Mouse (Mus musculus) naive thymus-derived CD4-positive, alpha-beta T cell, adult 2 months (primary cell): ENCODE measurements around the gene Izumo4.

Experiments used
- DNase-seq: peaks from one replicate; pipeline ENCODE4 v3.0.0-alpha.2; 2011; ENCODE audit warnings: low read depth

Gene Izumo4

DNA sequence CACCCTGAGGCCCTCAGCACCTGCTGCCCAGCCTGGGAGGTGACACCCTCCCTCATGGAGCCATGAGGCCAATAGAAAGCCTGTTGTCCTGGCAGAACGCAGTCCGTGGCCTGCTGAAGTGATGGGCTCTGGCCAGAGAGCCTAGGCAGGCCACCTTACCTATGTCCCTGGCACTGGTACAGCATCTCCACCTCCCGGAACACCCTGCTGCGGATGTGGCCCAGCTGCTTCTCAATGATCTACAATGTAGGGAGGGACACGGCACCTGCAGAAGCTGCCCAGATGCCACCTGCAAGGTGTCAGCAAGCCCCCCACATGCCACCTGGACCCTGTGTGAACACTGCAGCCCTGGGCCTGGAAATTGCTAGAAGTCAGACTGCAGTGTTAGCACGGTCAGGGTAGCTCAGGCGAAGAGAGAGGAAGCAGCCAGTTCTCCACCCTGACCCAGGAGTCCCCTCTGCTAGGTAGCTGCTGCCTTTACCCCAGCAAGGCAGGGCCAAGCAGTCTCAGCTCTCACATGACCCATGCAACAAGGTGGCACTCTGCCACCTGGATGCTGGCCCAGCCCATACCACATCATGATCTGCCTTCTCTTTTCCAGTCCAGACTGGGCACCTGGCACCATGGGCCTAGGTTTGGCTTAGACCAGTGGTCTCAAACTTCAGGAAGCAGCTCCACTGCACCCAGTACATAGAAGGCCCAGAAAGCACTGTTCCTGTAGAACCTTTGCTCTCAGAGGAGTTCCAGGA, 32.1 kb upstream of the Izumo4 start:
- no peak for DNase-seq

DNA sequence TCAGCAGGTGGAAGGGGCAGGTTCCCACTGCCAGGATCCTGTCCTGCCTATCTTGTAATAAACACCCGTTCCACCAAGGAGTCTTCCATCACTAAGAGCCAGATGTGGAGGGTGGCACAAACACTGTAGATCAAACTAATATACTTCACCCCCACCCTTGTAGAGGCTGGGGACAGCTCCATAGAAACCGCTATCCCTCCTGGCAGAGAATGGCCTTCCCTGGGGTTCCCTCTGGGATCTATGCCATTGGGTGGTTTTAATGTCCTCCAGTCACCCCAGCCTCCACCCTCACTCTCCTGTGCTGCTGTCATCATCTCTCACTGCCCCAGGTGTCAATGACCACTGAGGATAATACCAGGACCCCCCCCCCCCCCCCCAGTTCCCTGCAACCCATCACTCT, 31.5 kb upstream of the Izumo4 start:
- no peak for DNase-seq

DNA sequence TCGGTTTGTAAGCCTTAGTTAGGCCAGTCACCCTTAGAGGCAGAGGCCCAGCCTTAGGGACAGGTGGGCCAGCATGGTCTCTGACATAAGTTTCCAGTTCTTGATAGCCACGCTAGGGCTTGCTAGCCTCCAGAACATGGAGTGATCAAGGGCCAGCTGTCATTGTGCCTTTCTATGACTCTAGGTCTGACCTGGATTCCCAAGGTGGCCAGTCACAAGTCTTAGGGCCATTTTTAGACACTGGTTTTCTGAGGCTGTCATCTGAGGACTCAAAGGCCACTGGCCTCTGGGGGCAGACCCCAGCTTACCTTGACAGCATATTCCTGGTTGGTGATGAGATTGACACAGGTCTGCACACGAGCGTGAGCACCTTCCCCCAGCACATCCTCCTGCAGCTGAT, 30.7 kb upstream of the Izumo4 start:
- DNase-seq, result no peak

DNA sequence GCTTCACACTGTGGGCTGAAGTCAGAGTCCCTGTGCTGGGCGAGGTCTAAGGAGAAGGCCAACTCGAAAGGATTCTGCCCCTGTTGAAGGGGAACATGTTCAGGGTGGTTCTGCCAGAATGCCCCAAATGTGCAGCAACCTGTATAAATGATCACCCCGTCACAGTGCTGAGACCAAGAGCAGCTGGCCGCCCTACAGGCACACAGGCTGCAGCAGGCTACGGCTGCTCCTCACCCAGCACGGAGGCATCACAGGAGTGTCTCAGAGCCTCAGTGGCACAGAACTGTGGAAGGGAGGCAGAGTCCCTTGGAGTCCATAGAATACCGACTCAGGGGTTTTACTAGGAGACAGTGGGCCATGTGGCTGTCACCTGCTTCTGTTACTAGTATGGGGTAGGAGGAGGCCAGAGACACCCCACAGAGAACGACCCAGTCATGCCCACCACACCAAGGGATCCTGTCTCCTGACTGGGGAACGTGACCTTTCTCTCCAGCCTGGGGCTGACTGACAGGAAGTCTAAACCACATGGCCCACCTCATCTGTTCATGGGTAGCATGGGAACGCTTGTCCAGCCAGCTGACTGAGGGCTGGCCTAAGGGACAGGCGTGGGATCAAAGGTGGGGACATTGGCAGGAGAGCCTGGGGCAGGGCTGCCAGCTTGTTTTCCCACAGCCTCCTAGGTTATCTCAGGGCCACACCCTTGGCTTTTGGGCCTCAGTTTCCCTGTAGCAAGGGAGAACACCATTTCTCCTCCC, 29.9 kb upstream of the Izumo4 start:
- DNase-seq, result no peak

DNA sequence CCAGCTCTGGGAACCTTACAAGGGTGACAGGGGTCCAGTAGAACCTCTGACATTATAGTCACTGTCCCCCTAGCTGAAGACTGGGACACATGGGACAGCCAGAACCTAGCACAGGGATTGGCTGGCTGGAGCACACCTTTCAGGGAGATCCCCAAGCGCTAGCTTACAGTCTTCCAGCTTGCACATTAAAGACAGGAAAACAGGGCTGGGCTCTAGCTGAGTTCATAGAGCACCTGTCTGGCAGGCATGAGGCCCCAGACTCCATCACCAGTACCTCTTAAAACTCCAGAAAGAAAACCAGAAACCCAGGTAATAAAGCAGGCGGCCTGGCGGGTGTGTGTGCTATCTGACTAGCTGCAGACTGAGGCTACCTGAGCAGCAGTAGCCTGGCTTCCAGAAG, 28.3 kb upstream of the Izumo4 start:
- DNase-seq, result no peak

DNA sequence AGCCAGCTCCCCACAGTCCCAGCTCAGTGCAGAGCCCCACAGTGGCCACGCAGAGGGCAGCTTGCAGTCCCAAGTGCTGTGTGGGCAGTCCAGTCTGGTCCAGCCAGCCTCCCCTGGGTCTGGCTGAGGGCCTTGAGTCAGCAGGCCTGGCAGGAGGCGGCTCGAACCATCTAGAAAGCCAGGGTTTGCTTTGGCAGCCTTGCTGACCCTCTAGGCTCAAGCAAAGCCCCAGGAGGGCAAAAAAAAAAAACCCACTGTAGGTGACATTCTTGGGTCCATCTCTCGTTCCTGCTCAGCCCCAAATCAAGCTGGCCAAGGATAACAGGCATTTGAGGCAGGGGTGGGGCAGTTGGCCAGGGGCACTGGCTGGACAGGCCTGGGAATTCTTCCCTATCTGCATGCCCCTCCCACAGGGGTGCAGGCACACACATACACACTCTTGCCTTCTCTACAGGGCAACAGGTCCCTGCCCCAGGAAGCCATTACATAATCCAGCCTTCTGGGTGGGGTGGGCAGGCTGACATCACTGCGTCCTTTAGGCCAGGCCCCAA, 27.7 kb upstream of the Izumo4 start:
- DNase-seq, result no peak

DNA sequence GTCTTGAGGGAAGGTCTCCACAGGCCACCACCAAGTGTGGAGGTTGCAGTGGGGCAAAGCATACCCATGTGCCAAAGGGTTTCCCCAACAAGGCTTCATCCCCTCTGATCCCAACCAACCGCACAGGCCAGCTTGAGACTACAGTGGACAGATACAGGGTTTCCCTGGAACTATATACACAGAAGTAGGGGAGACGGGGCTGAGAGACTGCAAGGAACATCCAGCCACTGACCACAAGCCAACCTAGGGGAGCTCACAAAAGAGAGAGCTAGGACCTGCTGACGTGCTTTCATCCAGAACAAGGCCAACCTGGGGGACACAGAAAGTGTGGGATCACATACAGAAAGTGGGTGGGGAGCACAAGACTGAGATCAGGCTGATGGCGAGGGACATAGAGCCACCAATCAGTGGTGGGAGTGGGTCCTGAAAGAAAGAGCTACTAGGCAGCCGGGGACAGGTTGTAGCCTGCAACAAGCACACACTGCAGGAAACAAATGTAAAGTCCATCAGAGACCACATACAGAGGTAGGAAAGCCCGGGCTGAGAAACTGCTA, 27.1 kb upstream of the Izumo4 start:
- no peak for DNase-seq

DNA sequence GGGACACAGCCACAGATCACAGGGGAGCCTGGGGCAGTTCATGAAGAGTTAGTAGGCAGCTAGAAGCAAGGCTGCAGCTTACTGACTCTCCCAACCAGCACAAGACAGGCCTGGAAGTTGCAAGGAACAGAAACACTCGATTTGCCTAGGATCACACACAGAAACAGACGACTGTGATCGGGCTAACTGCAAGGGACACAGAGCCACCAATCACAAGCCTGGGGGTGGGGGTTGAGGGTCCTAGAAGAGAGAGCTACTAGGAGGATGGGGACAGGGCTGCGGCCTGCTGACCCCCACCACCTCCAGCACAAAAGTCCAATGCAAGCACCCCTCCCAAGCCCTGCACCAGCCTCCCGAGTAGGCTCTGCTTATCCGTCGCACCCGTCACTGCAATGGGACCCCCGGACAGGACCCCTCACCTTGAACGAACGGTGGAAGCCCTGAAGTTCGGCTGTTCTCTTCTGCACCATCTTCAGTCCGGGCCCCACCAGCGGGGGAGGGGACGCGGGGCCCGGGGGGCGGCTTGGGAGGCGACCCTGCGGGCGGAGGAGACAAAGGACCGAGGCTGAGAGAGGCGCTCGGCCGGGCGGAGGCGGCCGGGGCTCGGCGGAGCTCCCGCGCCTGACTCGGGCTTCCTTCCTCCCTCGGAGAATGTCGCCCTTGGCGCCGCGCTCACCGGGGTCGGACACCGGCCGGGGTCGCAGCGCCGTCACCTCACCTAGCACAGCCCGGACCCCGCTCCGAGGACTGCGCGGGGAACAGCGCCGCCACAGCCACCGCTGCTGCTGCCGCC, 26.4 kb upstream of the Izumo4 start:
- peak; percentile 56 for DNase-seq

DNA sequence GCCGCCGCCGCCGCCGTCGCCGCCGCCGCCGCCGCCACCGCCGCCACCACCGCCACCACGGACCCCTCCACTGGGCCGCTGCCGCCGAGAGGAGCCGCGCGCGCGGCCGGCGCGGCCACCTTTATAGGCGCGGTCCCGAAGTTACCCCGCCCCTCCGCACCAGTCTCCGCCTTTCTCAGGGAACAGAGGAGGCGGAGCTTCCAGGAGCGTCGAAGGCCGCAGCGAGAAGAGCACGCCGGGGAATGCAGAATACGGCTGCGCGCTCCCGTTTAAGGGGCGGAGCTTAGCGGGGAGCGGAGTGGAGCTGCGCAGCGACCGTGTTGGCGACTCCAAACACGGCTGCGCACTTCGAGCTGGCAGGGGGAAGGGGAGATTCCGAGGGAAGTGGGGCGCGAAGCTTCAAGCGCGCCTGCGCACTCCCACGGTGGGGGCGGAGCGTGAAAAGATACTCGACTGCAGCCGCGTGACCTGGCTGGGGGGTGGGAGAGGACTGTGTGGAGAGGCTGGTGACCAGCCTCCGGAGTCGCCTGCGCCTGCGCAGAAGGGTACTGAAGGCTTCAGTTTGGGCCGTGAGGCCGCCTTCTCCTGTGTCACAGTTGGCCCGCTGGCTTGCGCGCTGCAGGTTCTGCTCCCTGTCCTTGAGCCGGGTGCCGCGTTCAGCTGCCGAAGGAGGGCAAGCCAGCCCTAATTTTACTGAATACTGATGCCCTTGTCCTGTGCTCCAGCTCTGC, 25.6 kb upstream of the Izumo4 start:
- peak; percentile 100 for DNase-seq

DNA sequence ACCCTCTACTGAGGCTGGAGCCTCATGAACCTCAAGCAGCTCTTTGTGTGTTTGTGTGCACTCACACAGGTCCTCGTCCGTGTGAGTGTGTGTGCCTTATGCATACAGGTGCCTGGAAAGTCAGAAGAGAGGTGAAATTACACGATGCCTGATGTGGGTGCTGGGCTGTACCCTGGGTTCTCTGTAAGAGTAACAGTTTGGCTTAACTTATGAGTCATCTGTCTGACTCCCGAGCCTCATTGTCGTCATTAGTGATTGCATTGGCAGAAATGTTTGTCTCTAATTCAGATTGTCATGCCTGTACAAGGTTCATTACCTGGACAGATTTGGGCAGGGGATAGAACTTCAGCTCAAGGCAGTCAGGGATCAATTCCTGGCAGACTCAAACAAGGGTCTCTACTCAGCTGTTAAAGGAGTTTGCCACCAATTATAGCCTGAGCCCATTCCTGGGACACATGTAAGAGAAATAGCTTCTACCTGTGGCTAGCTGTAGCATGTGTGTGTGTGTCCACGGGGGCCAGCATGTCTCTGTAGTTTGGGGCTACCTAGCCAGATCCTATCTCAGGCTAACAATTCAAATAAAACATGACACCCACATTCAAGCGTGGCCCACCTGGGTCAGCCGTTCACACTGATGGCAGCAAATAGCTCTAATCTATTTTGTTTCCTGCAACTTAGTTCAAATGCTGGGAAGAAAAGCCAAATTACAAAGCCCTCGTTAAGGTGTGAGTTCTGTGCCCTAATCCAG, 24.7 kb upstream of the Izumo4 start:
- DNase-seq, result peak; percentile 82

DNA sequence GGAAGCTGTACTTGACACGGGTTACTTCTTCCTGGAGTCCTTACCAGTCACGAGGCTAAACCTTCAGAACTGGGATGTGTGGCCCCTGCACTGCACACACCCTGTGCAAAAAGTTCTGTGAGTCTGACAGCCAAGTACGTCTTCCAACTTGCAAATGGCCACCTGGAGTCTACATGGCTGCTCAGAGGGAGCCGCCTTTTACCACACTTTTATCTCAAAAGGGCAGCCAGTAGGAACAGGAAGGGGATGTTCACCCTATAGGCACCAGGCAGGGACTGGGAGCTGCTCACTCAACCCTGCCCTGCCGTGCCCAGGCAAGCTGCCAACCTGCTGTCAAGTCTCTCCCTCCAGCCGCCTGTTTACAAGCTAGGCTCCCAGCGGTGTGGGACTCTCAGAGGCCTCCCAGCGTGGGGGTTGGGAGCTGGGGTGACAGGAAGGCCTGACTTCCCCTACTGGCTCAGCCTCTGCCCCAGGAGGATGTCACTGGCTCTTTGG, 24.0 kb upstream of the Izumo4 start, which contains the start of gene Mknk2:
Gene Mknk2, minus strand, starts transcription at position 171 of the 495 bp plus-strand sequence.
- peak; percentile 95 for DNase-seq

DNA sequence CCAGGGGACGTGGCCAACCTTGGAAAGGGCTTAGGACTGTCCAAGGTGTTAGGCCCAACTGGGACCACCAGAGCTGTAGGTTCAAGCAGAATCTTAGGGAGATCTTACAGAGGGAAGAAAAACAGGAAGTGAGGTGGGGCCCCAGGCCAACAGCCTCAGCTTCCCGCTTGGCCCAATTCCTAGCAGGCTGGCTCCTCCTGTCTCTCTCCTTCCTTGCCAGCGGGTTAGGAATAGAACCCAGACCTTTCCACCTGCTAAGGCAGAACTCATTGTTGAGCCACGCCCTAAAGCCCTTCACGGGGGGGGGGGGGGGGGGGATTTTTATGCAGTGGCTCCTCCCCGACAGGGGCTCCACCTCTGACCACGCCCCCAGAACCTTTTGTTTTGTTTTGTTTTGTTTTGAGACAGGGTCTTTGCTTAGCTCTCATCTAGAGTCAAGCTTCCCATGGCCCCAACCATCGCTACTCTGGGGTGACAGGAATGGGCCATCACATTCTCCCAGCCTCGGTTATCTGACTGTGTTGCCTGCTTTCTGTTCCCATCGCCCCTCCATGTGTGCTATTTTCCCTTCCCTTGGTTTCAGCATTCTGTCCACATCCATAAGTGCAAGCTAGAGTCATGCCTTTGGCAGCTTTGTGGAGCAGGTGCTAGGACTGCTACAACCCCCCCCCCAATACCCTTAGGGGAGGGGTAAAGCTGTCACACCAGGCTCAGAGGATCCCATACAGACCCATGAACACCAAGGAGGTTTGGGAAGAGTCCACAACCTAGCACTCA, 23.2 kb upstream of the Izumo4 start:
- peak; percentile 61 for DNase-seq

DNA sequence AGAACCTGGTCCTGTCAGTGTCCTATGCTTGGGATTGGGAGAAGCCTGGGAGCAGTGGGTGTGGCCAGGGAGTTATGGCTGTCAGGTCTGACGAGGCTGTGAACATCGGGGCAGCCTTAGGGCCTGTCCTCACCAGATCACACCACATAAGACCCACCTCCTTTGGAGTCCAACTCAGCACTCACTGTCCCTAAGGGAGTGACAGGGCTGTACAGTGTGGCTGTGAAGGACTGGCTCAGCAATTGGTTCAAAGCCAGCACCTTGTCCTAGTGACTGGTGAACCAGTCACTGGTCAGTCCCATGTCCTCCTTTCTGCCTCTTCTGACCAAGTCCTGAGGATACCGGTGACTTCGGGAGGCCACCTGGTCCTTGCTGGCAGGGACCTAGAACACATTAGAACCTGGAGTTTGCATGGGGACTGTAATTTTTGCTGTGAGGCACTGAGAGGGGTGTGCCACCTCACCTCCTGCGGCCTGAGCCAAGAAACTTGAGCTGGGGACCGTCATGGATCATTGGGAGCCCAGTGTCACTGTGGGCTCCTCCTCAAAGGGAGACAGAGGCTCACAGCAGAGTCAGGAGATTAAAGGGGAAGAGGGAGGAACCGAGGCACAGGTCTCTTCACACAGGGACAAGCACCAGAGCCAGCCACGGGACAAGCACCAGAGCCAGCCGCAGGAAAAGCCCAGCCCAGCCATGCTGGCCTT, 22.3 kb upstream of the Izumo4 start:
- DNase-seq, result no peak

DNA sequence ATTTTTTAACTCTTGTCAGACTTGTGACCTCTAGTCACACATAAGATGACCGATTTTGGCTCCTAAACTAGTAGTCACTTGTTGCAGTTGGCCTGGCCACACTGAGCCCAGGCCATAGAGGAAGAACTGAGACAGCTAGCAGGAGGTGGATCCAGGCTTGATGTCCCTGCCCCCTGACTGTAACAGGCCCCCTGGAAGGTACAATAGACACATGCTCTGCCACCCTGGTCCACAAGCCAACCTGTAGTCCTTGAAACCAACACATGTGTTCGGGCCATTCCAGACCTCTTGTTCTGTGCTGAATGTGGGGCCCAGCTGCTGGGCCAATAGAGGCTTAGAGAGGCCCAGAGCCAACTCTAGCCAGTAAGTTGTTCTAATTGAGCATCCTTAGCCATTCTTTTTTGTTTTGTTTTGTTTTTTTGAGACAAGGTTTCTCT, 21.7 kb upstream of the Izumo4 start:
- DNase-seq, result no peak

DNA sequence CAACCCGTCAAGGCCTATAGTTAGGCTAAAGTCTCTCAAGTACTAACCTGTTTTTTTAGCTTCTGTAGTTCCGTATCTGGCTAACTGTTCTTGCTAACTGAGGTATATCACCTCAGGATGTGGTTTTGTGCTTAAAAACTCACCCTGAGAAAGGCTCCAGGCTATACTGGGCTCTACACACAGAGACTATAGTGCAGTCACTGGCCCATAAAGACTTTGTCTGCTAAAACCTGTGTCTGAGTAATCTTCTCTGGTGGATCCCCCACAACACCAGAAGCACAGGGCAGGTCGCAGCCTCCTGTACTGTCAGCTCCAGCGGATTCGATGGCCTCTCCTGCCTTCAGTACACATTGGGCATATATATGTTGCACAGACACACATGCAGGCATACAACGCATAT, 20.0 kb upstream of the Izumo4 start:
- DNase-seq, result peak; percentile 81

DNA sequence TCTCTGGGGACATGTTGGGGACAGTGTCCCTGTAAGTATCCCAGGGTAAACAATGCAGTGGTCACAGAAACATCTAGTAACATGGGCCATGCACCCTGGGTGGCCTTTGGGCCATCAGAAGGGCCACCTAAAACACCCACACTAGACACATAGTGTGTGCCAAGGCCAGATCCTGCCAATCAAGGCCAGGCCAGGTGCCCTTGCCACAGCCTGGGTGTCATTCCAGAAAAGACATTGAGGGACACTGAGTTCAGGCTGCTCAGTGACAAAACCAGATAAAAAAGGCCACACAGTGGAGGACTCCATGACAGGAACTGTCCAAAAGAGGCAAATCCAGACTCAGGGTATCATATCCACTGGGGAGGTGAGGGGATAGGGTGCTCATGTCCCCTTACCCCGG, 18.3 kb upstream of the Izumo4 start:
- no peak for DNase-seq

DNA sequence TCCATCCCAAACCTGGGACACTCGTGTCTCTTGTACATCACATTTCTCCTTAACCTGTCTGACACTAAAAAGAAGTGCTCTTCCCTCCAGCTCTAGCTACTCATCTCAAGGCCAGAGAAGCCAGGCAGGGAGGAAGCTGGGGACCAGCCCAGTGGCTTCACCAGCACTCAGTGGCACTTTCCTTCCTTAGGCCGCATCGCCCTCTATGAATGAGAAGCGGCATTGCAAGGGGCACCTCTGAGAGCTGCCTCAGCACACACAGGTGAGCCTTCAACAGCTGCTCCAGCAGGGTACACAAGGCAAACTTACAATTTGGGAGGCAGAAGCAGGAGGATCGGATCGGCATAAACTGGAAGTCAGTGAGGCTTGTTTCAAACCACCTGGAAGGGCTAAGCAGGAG, 17.8 kb upstream of the Izumo4 start:
- DNase-seq, result peak; percentile 88

DNA sequence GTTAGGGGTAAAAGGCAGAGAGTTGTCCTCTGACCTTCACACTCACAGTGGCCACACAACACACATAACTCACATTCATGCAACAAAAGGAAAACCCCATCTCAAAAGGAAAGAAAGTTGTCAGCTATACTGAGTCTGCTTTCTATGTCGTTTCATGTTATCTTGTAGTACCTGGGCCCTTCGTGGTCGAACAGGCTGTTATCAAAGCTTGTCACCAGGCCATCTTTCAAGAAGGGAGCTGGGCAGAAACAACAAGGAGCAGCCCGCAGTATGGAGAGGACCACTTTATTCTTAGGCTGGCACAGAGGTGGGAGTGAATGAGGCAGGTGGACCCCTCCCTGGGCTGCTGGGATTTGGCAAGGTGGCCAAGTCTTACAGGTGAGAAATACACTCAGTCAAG, 17.0 kb upstream of the Izumo4 start:
- no peak for DNase-seq

DNA sequence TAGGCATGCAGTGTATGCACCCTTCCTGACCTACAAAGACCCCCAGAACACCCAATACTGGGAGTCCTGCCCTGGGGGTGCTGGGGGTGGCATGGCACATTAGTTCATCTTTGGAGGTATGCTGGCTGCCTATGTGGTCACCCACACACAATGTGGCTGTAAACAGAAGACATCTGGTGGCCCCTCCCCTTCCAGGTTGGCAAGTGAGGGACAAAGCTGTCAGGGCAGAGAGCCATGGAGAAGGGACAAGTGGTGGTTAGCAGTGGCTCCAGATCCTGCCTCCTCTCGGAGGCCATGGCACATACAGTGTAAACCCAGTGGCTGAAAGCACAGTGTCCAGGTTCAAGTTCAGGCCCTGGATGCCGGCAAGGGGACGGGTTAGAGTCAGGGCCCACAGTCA, 15.4 kb upstream of the Izumo4 start:
- no peak for DNase-seq
